Mouse (Mus musculus) adipose tissue, adult 10 weeks (tissue): ENCODE measurements around the gene Uap1l1. TPM values are rescaled to one million over a fixed set of nuclear protein-coding genes. Genes with fewer than 3 reads are reported as not detected.

Source experiments
- polyA plus RNA-seq: library from polyadenylated mRNA; stranded (reverse); fragments of 350-450 nt; fragmentation: Illumina TruSeq; extraction: RNeasy Lipid Tissue Mini Kit (QIAGEN cat#74804); gene quantifications from one replicate; pipeline ENCODE4 v1.2.3, GENCODE M21; 2014; ENCODE audit warnings: low read depth, low replicate concordance

Uap1l1 gene
- polyA plus RNA-seq: 26.4 TPM

DNA sequence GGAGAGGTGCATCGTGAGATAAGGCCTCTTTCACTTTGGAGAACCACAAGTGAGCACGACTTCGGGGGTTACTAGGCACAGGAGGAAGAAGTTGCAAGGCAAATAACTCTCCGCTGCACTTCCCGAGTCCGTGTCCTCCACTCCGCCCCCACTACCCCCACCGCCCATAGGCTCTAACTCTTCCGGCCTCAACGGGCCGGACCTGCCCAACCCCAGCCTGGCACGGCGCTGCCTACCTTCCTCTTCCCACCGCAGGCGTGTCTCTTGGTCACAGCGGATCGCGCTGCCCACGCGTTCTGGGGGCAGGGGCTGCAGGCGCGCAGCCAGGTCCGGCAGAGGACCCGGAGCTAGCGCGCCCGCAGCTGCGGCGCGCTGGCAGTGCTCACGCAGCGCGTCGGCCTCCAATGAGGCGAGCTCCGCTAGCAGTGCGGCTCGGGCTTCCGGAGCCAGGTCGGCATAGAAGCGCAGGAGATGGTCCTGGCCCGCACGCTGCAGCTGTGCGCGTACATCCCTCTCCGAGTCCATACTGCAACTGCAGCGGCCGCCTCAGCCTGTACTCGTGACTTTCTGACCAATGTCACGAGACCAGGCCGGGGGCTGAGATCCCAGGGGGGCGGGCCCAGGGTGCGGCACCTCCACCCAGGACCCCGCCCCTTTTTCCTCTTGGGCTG, at the start of gene Uap1l1:
Gene Uap1l1 (minus strand): TSS at position 592 of the 671 bp plus-strand sequence.

GRCm38 (mm10) chr2:25399051-25399450, 33.6 kb upstream of the Uap1l1 start, which contains the start of gene Npdc1:
Npdc1 (plus strand) TSS chr2:25399351.

GRCm38 (mm10) chr2:25395721-25396596, 30.5 kb upstream of the Uap1l1 start, which contains the start of gene Entpd2:
Entpd2 (plus strand) TSS chr2:25395874.

DNA sequence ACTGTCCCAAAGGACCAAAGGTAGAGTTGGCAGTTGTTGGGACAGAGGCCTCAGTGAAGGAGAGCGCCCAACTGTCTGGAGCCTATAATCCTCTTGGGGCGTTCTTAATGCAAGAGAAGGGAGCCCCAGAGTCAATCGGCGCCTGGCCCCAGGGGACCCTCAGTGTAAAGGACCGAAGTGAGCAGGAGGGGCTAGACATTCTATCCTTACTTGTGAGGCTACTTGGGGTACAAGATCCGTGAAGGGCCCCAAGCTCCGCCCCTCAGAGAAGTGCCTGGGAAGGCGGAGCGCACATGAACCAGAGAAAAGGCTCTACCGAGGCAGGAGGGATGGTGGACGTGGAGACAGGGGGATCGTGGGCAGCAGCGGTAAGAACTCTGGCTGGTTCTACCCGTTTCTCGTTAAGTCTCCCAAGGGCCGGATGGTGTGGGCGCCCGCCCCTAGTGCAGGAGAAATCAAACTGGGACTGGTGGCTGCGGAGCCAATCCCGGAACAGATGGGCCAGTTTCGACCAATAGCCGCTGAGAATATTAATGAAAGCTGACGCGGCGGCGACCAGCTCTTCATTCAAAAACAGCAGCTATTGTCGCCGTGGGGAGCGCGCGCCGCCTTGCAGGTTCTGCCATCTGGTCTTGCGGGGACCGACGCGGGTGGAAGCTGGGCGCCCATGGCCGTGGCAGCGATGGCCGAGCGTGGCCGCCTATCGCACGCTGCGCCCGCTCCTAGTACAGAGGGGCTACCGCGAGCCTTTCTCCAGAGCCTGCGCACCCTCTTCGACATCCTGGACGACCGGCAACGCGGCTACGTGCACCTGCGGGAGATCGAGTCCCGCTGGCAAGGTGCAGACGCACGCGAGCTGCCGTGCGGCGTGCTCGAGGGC, 6.5 kb upstream of the Uap1l1 start, which contains the start of gene Sapcd2:
Gene Sapcd2 (plus strand): TSS at position 558 of the 880 bp plus-strand sequence.

DNA sequence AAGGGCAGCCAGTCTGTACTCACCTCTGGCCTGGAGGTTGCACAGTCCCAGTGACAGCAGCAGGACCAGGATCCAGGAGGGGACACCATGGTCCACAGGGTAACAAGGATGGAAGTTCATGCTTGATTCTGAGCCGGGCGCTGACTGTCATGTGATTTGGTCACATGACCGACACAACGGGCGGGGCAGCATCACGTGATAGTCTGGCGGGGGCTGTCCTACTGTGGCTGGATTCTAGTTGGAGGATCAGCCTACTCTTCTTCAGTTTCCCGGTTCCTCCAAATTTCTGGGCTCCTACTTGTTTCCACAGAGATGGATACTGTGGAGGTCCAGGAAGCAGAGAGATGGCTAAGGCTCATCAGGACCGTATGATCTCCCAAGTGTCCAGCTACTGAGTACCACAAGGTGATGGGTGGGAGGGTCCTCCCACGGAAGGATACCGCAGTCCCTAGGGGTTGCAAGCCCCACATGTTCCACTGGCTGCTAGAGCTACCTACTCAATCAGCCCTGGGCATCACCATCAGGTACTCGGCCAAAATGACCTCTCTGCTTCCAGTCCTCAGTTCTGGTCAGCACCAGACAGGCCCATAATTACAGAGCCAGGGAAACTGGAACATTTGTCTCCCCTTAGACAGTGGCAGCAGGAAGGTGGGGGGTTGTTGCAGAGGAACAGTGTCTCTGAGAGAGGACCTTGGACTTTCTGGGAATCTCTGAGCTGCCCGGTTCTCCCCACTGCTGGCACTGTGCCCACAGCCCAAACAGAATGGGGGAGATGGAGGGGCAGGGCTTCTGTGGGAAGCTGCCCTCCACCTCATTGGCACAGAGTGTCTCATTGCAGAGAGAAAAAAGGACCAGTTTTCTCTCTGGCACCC, 9.0 kb downstream of the Uap1l1 start, which contains the start of gene Dpp7:
Gene Dpp7 (minus strand): TSS at position 152 of the 872 bp plus-strand sequence.

DNA sequence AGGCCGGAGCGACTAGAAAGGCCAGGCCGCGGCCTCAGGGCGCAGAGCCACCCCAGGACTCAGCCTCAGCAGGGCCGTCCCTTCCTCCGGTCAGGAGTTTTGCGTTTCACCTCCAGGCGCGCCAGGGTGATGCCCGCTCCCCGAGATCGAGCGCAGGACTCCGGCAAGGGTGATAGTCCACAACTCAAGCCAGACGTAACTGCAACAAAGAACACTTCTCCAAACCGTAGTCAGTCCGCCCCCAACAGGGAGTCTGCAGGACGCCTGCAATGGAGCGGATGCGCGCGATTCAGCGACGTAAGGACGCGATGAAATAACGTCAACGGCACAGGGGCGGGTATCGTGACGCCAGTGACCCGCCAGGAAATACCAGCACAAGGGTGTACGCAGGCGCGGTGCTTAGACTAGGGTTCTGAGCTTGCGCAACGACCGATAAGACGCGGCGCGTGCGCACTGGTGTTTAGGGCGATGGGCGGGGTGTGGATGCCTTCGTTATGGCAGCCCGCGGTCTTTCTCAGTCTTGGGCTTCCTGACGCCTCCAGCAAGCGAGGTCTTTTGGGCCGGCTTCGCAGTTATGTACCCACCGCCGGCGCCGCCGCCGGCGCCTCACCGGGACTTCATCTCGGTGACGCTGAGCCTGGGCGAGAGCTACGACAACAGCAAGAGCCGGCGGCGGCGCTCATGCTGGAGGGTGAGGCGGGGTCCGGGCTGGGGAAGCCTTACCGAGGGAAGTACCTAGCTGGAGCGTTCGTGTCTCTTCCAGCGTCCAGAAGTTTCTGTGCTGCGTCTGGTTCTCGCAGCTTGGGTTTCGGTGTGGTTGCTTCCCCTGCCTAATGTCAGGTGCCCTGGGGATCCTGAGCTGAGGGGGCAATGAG, 33.0 kb downstream of the Uap1l1 start, which contains the start of gene Man1b1:
Gene Man1b1 (plus strand): TSS at position 53 of the 875 bp plus-strand sequence.

GRCm38 (mm10) chr2:25318971-25319773, 46.3 kb downstream of the Uap1l1 start, which contains the start of gene Grin1:
Grin1 (minus strand) TSS chr2:25319187.

Other genes with a start within 250 kb of the Uap1l1 start
- 6.2 TPM for gene Nrarp, start 184.9 kb downstream of the Uap1l1 start, polyA plus RNA-seq
- gene Tor4a, start 168.8 kb downstream of the Uap1l1 start, polyA plus RNA-seq: 24.7 TPM
- gene Nelfb, start 154.2 kb downstream of the Uap1l1 start, polyA plus RNA-seq: 43.3 TPM
- 1.8 TPM for gene Stpg3, start 151.0 kb downstream of the Uap1l1 start, polyA plus RNA-seq
- 6.7 TPM for gene Fam166a, start 146.9 kb downstream of the Uap1l1 start, polyA plus RNA-seq
- 224 TPM for gene Tubb4b, start 141.0 kb downstream of the Uap1l1 start, polyA plus RNA-seq
- not detected for gene Slc34a3, start 131.3 kb downstream of the Uap1l1 start, polyA plus RNA-seq
- not detected for gene Rnf224, start 128.9 kb downstream of the Uap1l1 start, polyA plus RNA-seq
- 6.8 TPM for gene Rnf208, start 123.4 kb downstream of the Uap1l1 start, polyA plus RNA-seq
- 0.38 TPM for gene Cysrt1, start 123.2 kb downstream of the Uap1l1 start, polyA plus RNA-seq
- 13.6 TPM for gene AL732309.1, start 118.8 kb downstream of the Uap1l1 start, polyA plus RNA-seq
- gene Tmem203, start 110.2 kb downstream of the Uap1l1 start, polyA plus RNA-seq: 27.6 TPM
- 11.7 TPM for gene Tprn, start 103.1 kb downstream of the Uap1l1 start, polyA plus RNA-seq
- 57.4 TPM for gene Ssna1, start 93.2 kb downstream of the Uap1l1 start, polyA plus RNA-seq
- gene Anapc2, start 93.2 kb downstream of the Uap1l1 start, polyA plus RNA-seq: 70.9 TPM
- gene Tmem210, start 77.5 kb downstream of the Uap1l1 start, polyA plus RNA-seq: 2.1 TPM
- gene Lrrc26, start 75.8 kb downstream of the Uap1l1 start, polyA plus RNA-seq: 2.9 TPM
- not detected for gene Grin1, start 46.5 kb downstream of the Uap1l1 start, polyA plus RNA-seq
- gene Man1b1, start 33.3 kb downstream of the Uap1l1 start, polyA plus RNA-seq: 44.1 TPM
- gene Dpp7, start 9.3 kb downstream of the Uap1l1 start, polyA plus RNA-seq: 15.5 TPM
- gene Sapcd2, start 6.6 kb upstream of the Uap1l1 start, polyA plus RNA-seq: 1.5 TPM
- 47.9 TPM for gene Entpd2, start 30.2 kb upstream of the Uap1l1 start, polyA plus RNA-seq
- gene Npdc1, start 33.7 kb upstream of the Uap1l1 start, polyA plus RNA-seq: 94.7 TPM
- gene Fut7, start 57.6 kb upstream of the Uap1l1 start, polyA plus RNA-seq: 0.61 TPM
- 204 TPM for gene Abca2, start 63.0 kb upstream of the Uap1l1 start, polyA plus RNA-seq
- 34.4 TPM for gene Clic3, start 91.2 kb upstream of the Uap1l1 start, polyA plus RNA-seq
- gene Paxx, start 95.4 kb upstream of the Uap1l1 start, polyA plus RNA-seq: 79.8 TPM
- gene Ptgds, start 104.4 kb upstream of the Uap1l1 start, polyA plus RNA-seq: 1,188 TPM
- gene Lcn12, start 128.2 kb upstream of the Uap1l1 start, polyA plus RNA-seq: 383 TPM
- gene Fbxw5, start 135.1 kb upstream of the Uap1l1 start, polyA plus RNA-seq: 74.6 TPM
- gene C8g, start 136.0 kb upstream of the Uap1l1 start, polyA plus RNA-seq: 7.2 TPM
- 15.6 TPM for gene Traf2, start 181.3 kb upstream of the Uap1l1 start, polyA plus RNA-seq
- gene Edf1, start 192.2 kb upstream of the Uap1l1 start, polyA plus RNA-seq: 250 TPM
- 1.1 TPM for gene Mamdc4, start 209.2 kb upstream of the Uap1l1 start, polyA plus RNA-seq
- gene Phpt1, start 209.5 kb upstream of the Uap1l1 start, polyA plus RNA-seq: 65.3 TPM
- 1.7 TPM for gene Ajm1, start 216.1 kb upstream of the Uap1l1 start, polyA plus RNA-seq
- gene Rabl6, start 242.8 kb upstream of the Uap1l1 start, polyA plus RNA-seq: 69.7 TPM